Mouse (Mus musculus): Measurements from ENCODE around the gene C77080.

C77080 gene

DNA sequence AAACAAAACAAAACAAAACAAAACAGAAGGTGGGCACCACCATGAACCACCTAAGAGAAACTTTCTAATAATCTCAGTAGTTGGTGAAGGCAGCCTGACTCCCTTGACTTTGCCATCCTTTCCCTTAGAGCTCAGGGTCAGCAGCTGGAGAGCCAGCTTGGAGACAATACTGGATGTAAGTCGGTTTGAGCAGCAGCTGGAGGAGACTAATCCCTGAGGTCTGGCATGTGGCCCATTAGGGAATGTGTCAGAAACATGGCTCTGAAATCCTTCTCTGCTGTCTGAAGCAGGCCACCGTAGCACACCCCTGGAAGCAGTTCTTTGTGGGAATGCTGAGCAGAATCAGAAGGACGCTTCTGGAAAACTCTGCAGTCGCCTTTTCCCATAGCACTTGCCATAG is 49.7 kb downstream of the C77080 start:
- DNase-seq: peak; percentile 65

DNA sequence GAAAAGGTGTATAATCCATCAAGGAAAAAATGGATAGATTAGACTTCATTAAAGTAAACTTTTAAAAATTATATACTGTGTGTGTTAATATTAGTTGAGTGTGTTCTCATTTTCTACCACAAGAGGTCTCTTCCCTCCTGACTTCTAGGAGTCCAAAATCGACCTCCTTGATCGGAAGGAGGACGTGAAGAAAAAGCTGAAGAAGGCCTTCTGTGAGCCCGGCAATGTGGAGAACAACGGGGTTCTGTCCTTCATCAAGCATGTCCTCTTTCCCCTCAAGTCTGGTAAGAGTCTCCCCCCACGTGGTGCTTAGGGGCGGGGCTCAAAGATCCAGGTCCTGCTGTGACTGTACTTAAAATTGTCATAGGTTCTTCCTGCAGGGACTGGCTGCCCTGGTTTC is 51.7 kb downstream of the C77080 start:
- no peak for DNase-seq

DNA sequence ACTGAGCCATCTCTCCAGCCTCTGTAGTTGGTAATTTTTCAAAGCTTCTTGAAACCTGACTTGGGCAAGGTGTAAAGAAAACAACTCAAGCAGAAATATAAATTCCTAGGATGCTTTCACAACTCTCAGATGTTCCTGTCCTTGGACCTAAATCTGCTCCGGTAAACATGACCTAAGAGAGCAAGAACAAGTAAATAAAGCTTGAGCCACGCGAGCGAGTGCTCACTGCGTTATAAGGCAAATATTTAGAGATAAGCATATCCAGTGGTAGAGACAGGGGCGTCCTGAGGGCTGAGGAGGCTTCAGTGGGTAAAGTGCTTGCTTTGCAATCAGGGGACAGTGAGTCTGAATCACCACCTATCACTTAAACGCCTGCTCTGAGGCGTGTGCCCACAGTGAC is 54.4 kb downstream of the C77080 start:
- no peak for DNase-seq

DNA sequence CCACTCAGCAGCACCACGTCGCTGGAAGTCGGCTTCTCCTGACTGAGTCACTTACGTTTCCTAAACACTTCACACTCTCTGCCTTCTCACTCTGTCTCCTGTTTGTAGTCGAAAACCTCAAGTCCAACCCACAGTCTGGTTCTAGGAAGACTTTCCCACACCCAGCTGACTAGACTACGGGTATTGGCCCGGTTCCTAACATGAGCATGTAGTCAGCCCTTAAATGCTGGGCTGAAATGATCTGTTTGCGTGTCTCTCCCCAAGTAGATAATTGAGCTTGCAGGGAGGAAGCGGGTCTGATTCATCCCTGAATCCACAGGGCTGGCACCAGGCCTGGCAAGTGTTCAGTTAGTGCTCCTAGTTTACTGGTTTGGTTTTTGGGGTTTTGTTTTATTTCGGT is 56.5 kb downstream of the C77080 start:
- no peak for DNase-seq

DNA sequence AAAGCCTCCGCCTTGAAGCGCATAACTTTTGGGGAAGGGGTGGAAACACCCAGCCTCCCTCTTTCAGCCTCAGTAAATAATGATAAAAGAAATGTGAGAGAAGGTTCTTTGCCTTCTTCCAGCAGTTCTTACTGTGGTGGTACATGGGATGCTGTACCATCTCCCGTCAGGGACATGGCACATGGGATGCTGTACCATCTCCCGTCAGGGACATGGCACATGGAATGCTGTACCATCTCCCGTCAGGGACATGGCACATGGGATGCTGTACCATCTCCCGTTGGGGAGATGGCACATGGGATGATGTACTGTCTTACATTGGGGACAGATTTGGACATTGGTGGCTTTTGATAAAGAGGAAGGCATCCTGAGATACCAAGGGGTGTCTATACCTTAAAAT is 63.7 kb downstream of the C77080 start:
- DNase-seq: no peak

DNA sequence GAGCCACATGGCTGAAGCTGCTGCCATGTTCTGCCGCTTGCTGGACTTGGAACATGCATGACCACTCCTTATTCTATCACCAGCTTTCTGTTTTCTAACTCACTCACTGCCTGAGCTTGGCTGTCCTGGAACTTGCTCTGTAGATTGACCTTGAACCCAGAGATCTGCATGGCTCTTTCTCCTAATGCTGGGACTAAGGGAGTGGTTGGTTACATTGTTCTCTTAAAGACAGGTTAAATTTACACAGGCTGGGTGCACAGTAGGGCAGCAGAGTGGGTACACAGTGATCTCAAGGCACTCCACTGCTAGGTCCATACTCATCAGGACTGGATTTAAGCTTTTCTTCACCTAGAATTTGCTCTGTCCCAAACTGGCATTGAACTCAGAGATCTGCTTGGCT is 66.9 kb downstream of the C77080 start:
- DNase-seq: no peak

DNA sequence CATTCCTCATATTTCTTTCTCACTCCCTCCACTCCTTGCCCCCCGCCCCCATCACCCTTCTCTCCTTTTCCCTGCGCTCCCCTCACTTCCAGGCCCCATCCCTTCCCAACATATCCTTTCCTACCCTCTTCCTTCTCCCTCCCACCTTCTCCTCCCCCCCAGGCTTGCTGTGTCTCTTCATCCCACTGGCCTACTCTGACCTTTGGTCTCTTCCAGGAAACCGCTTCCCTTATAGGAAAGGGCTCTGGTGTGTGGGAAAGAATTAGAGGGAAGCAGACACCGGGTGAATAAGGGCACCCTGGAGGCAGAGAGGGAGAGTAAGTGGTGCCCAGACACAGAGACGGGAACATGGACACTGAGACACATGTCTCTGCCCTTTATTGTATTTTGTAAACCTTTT is 69.5 kb downstream of the C77080 start:
- DNase-seq: no peak

DNA sequence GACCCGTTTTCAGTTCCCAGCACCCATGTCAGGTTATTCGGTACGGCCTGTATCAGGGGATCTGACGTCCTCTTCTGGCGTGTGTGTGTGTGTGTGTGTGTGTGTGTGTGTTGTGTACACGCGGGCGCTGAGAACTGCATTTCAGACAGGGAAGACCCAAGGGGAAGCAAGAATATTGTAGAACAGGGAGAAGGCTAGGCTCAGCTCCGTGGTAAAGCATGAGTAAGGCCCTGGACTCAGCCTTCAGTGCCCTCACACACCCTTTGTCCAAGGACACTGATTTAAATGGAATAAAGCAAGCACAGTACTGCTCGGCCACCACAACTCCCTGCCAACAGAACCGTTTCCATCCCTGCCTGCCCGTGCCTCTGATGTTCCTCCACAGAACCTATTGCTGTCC is 70.7 kb downstream of the C77080 start:
- DNase-seq: peak; percentile 35

DNA sequence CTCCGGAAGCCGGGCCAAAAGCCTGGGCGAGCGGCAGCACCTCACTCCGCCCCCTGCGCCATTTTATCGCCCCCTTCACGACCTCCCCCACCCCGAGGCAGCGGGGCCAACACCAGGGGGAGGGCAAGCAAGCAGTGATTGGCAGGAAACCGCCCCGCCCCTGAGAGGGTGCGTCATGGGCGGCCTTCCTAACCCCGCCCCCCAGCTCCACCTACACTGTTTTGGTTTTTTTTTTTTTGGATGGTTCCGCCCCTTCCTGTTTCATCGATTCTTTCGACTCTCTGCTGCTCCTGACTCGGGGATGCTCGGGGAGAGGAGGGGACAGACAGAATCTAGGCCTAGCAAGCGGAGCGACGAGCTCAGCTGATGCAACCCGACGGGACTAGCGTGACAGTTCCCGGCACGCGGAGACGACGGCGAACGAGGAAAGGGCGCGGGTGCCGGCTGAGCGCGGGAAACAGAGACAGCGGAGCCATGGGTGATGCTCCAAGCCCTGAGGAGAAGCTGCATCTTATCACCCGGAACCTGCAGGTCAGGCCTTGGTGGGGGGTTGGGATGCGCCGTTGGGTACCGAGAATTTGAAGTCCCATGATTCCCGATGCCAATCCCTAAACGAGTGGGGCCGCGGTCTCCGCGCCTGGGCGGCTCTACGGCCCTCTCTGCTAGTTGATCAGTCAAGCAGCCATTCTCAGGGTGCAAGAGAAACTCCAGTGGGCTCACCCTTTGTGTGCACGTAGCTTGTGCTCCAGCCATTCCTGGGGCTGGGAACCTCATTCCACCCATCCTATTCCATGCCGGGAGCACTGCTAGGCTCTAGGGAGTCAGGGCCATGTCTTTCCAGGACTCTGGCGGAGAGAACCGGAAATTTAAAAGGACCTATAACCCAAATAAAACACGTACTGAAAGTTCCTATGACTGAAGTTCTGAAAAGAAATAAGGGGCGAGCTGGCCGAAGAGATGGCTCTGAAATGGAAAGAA is 71.4 kb downstream of the C77080 start, which contains the start of the genes S100pbp and Yars:
TSS of gene S100pbp (minus strand) at position 186 of the 978 bp plus-strand sequence.
TSS of gene Yars (plus strand) at position 219 of the 978 bp plus-strand sequence.
- peak; percentile 99 for DNase-seq

DNA sequence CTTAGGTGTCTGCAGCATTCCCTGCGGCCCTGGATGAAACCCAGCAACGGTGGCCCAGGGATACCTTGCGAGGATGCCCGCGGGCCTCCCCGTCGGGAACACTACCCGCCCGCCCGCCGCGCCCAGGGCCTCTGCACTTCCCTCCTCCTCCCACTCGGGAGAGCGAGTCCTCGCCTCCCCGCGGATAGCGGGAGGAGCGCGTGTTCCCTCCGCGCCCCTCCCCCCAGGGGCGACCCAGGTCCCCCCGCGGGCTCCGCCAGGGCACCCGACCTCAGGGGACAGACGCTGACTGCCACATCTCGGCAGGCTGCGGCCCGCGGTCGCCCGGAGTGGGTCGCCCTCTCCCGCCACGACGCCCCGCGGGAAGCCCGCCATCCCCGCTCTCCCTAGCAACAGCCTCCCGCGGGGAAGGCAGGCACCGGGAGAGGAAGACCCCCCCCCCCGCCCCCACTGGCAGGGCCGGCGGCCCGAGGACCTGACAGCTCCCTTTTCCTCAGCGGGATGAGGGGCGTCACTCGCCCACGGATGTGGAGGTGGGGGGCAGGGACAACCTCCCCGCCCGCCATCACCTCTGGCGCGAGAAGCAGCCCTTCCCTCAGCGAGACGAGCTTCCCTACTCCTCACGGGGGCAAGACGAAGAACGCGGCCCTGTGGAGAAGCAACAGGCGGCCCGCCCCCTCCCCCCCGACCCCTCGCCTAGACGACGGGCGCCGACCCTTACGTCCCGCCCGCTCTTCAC is 72.2 kb downstream of the C77080 start:
- DNase-seq: peak; percentile 74

DNA sequence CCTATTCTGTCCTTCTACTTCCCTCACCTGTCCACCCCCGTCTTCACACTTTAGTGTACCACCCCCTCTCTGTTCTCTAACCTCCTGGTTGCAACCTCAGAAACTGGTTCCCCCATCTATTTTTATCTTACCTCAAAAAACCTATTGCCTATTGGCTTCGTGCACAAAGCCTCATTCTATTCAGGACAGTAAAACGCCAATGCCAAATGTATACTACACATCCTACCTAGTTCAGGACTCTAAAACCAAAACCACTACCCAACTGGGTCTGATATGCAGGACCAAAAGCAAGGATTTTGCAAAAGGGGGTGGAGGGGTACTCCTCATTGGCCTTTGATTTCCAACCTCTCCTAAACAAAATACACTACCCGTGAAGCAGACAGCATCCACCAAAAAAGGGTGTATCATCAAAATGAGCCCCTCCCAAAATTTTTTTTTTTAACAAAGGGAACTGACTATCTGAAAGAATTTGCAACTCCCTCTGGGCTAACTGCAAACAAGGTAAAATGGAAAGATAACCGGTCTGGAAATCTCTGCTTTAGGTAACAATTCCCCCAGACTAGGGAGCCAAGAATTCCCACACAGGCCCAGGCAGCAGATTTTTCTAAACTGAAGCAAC is 73.1 kb downstream of the C77080 start:
- DNase-seq: no peak

DNA sequence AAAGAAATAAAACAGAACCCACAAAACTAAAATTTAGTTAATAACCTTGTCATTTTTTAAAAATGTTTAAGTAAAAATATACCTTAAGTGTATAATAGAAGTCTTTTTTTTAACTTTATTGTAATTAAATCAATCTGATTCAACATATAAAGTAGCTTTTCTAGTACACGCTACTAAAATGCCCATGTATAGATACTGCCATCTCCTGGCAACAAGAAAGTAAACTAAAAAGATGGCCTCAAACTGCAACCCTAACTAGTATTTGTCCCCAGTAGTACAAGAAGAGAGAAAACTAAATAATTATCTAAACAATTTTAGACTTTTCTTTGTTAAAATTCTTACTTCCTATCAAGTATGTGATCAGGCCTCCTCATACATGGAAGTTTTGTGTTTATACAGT is 81.6 kb downstream of the C77080 start:
- no peak for DNase-seq

DNA sequence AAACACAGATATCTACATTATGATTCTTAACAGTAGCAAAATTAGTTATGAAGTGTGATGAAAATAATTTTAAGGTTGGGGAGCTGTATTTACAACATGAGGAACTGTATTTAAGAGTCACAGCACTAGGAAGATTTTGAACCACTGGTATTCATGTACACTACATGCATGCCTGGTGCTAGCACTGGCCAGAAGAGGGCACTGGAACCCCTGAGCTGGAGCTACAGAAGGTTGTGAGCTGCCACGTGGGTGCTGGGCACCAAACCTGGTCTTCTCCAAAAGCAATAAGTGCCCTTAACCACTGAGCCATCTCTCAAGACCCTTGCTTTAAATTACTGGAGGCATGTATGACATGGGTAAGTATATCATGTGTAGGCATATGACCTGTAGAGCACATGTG is 88.7 kb downstream of the C77080 start:
- no peak for DNase-seq
